Mouse (Mus musculus) CH12.LX (cell line): Measurements from ENCODE around the gene Tnfsf12. TPM values are rescaled to one million over a fixed set of nuclear protein-coding genes. Genes with fewer than 3 reads are reported as not detected.

Experiments used
- DNase-seq: peaks from one replicate; pipeline ENCODE4 v3.0.0-alpha.2; 2013; ENCODE audit errors: extremely low read depth
- H3K27ac ChIP-seq: 2 replicates; pipeline ENCODE4 v1.5.1; 2012; ENCODE audit warnings: low read depth, mild to moderate bottlenecking, control low read depth, moderate library complexity; ENCODE audit not compliant: insufficient read depth
- H3K27me3 ChIP-seq: replicated peaks from 2 replicates; pipeline ENCODE3; 2012; ENCODE audit warnings: inconsistent platforms
- H3K36me3 ChIP-seq, 2 experiments: replicated peaks in 1 of 2; 2 replicates each; pipeline versions ENCODE3 to v1.6.1; 2012; ENCODE audit warnings: inconsistent platforms in 1 of 2, low read length in 1 of 2, mild to moderate bottlenecking in 1 of 2, mixed read lengths in 1 of 2, moderate library complexity in 1 of 2; ENCODE audit not compliant: control insufficient read depth in 1 of 2, insufficient read depth in 1 of 2
- H3K4me1 ChIP-seq, 2 experiments: 2 replicates each; pipeline ENCODE4 v1.6.1; 2012; ENCODE audit warnings: inconsistent platforms in 1 of 2, moderate library complexity in 1 of 2; ENCODE audit not compliant: insufficient read depth in 2 of 2, control insufficient read depth in 1 of 2
- H3K4me2 ChIP-seq: 2 replicates; pipeline ENCODE4 v1.6.1; 2012; ENCODE audit warnings: low read depth, mild to moderate bottlenecking, control low read depth; ENCODE audit not compliant: poor library complexity, insufficient read depth, severe bottlenecking
- H3K4me3 ChIP-seq, 3 experiments: fragments of 150-350 bp in 1 of 3; sonication (generic) in 1 of 3; replicated peaks in 1 of 3; 2 replicates each; pipeline versions ENCODE3 to v1.5.1; 2011 to 2012; ENCODE audit warnings: low read depth in 2 of 3, low read length in 2 of 3, mild to moderate bottlenecking in 2 of 3, moderate library complexity in 2 of 3, control low read depth in 1 of 3, improper control_type of control experiment in 1 of 3, inconsistent platforms in 1 of 3, mixed read lengths in 1 of 3; ENCODE audit not compliant: poor library complexity in 1 of 3
- H3K79me2 ChIP-seq: replicated peaks from 2 replicates; pipeline ENCODE4 v1.6.1; 2012; ENCODE audit warnings: mild to moderate bottlenecking, moderate library complexity; ENCODE audit not compliant: control insufficient read depth, poor library complexity, insufficient read depth, severe bottlenecking; ENCODE audit errors: extremely low read depth
- H3K9ac ChIP-seq: 2 replicates; pipeline ENCODE4 v1.6.1; 2012; ENCODE audit warnings: low read depth, mild to moderate bottlenecking, control low read depth, moderate library complexity; ENCODE audit not compliant: insufficient read depth
- H3K9me3 ChIP-seq: replicated peaks from 2 replicates; pipeline ENCODE3; 2012; ENCODE audit warnings: low read length, inconsistent platforms, mixed read lengths
- CHD2 ChIP-seq: IDR thresholded peaks from 2 replicates; pipeline ENCODE4 v1.6.1; 2011; ENCODE audit warnings: low read length, improper control_type of control experiment
- E2F4 ChIP-seq: IDR thresholded peaks from 2 replicates; pipeline ENCODE4 v1.6.1; 2011; ENCODE audit warnings: low read depth, low read length, improper control_type of control experiment; ENCODE audit not compliant: insufficient replicate concordance
- IRF4 ChIP-seq: IDR thresholded peaks from 2 replicates; pipeline ENCODE4 v1.6.1; 2014; ENCODE audit warnings: low read depth, mild to moderate bottlenecking, inconsistent platforms, low read length, improper control_type of control experiment
- JUN ChIP-seq: IDR thresholded peaks from 2 replicates; pipeline ENCODE4 v1.6.1; 2011; ENCODE audit warnings: low read depth, mild to moderate bottlenecking, low read length, improper control_type of control experiment, moderate library complexity; ENCODE audit not compliant: insufficient read depth
- JUND ChIP-seq: conservative IDR thresholded peaks from 2 replicates; pipeline ENCODE4 v1.6.1; 2011; ENCODE audit warnings: low read depth, low read length, improper control_type of control experiment
- MAFK ChIP-seq: IDR thresholded peaks from 2 replicates; pipeline ENCODE4 v1.6.1; 2011; ENCODE audit warnings: low read length, improper control_type of control experiment; ENCODE audit not compliant: insufficient replicate concordance
- NRF1 ChIP-seq: IDR thresholded peaks from 2 replicates; pipeline ENCODE4 v1.6.1; 2014; ENCODE audit warnings: low read depth, mild to moderate bottlenecking, inconsistent platforms, low read length, improper control_type of control experiment, moderate library complexity
- PAX5 ChIP-seq: IDR thresholded peaks from 2 replicates; pipeline ENCODE4 v1.6.1; 2012; ENCODE audit warnings: low read length, inconsistent platforms, mixed read lengths
- POLR2A ChIP-seq: IDR thresholded peaks from 2 replicates; pipeline ENCODE4 v1.6.1; 2011; ENCODE audit warnings: low read depth, mild to moderate bottlenecking, improper control_type of control experiment, low read length
- POLR2AphosphoS2 ChIP-seq: IDR thresholded peaks from 2 replicates; pipeline ENCODE4 v1.6.1; 2011; ENCODE audit warnings: low read depth, low read length, improper control_type of control experiment
- RCOR1 ChIP-seq: conservative IDR thresholded peaks from 2 replicates; pipeline ENCODE4 v1.6.1; 2012; ENCODE audit warnings: low read depth, mild to moderate bottlenecking, inconsistent platforms, low read length, improper control_type of control experiment
- USF2 ChIP-seq: conservative IDR thresholded peaks from 2 replicates; pipeline ENCODE4 v1.6.1; 2011; ENCODE audit warnings: low read depth, low read length, improper control_type of control experiment
- ZKSCAN1 ChIP-seq: IDR thresholded peaks from 2 replicates; pipeline ENCODE4 v1.6.1; 2012; ENCODE audit warnings: low read depth, inconsistent platforms, low read length, improper control_type of control experiment, borderline replicate concordance
- dilution Hi-C: fragments of 300-500 bp; cut with MboI; formaldehyde crosslinking; loops from 2 replicates; pipeline ENCODE4 v1.14.3; 2020; ENCODE audit warnings: low sequenced_read_pairs; ENCODE audit not compliant: extremely low pct_unique_long_range_greater_than_20kb, extremely low pct_ligation_motif_present
- in situ Hi-C: fragments of 300-500 bp; cut with MboI; formaldehyde crosslinking; loops from 3 replicates; pipeline ENCODE4 v1.14.3; 2019; ENCODE audit warnings: low sequenced_read_pairs, low pct_ligation_motif_present, low pct_unique_long_range_greater_than_20kb, mixed read lengths
- polyA plus RNA-seq: library from polyadenylated mRNA; unstranded; fragments of >175 nt; gene quantifications from 2 replicates; pipeline ENCODE4 v1.2.1, GENCODE M21; 2012; ENCODE audit warnings: low read depth; ENCODE audit not compliant: insufficient read length
- total RNA-seq, 2 experiments: library from RNA; depleted of rRNA; stranded (reverse); fragments of 300-350 nt in 1 of 2; fragments of >200 nt in 1 of 2; gene quantifications; 2 replicates each; pipeline ENCODE4 v1.2.3; 2012 to 2014

Tnfsf12 gene
- total and polyA plus RNA-seq, 3 experiments, result not detected

DNA sequence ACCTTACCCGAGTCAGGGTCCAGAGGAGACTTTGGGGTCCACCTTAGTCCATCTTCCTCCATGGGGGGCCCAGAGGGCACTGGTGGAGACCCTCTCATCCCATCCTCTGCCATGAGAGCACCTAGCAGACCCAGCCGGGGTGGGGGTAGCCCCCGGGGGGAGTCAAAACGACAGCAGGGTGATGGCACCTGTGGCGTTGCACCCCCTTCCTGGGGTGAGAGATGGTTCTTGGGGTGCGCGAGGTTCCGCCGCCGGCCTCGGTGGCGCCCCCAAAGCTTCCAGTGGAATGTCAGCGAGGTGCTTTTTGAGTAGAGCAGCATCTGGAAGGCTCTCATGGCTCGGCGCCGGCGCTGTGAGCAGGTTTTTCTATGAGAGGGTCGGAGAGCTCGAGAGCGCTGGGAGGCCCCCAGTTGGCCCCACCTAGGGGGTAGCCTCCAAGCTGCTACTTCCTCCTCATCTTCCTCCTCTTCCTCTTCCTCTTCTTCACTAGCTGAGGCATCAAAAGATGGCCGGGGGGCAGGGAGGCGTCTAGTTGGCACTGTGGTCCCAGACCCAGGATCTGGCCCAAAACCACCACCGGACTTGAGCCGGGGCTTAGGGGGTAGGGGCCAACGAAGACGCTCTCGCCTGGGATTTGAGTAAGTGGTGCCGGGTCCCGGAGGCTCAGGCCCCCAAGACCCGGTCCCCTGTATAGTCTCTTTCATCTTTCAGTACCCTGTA lies 15.4 kb downstream of the Tnfsf12 start:
- H3K9ac ChIP-seq, result peak overlapping the region; percentile 79
- dilution Hi-C loops, result no loop called here

DNA sequence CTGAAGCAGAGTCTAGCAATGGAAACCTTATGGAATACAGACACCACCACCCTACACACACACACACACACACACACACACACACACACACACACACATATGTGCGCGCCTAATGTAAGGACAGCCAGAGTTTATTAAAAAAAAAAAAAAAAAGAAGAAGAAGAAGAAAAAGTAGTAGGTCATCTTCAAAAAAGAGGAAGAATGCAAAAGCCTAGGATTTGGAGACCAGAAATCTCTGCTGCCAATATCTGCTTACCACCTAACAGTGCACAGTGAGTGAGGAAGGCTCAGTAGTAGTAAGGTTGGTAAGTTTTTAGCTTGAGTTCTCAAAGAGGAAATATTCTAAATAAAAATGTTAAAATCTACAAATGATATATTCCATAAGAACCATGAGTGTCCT lies 16.5 kb downstream of the Tnfsf12 start:
- DNase-seq, result no peak
- H3K36me3 ChIP-seq, result peaks cover 47 to 59% of the 10 kb centered on the region in 2 experiments
- no peak overlapping the region for H3K4me3 ChIP-seq
- H3K79me2 ChIP-seq, result peaks cover 43% of the 10 kb centered on the region
- H3K4me1 ChIP-seq, result peaks cover 0 to 55% of the 10 kb centered on the region in 2 experiments; a peak in 2 of 4 replicates
- no peaks in the 10 kb centered on the region for H3K9me3 ChIP-seq
- H3K9ac ChIP-seq, result no peak overlapping the region
- H3K27me3 ChIP-seq, result no peaks in the 10 kb centered on the region
- dilution Hi-C loops, result no loop called here
- H3K27ac ChIP-seq, result no peak overlapping the region
- TF ChIP-seq JUN (no peak), POLR2AphosphoS2 (no peak), JUND (no peak), CHD2 (no peak), ZKSCAN1 (no peak), MAFK (no peak)
- in situ Hi-C loops, result no loop called here
- H3K4me2 ChIP-seq, result no peak overlapping the region; the same call in 1 of the 2 replicates

More for the DNA sequence above, 15.4 kb downstream of the Tnfsf12 start:
- no peak overlapping the region for H3K27ac ChIP-seq
- TF ChIP-seq USF2 (no peak), IRF4 (no peak), NRF1 (no peak), PAX5 (no peak), POLR2A (0 out of 2 replicates have a peak, but pooled peaks have one; percentile 22), E2F4 (no peak), RCOR1 (no peak)
- H3K36me3 ChIP-seq, result peaks cover 38 to 47% of the 10 kb centered on the region in 2 experiments
- H3K9me3 ChIP-seq, result no peaks in the 10 kb centered on the region
- peaks cover 42% of the 10 kb centered on the region for H3K79me2 ChIP-seq
- H3K27me3 ChIP-seq, result no peaks in the 10 kb centered on the region
- peak overlapping the region; percentile 100 for H3K4me2 ChIP-seq
- peak overlapping the region; percentile 75 to 96 (median 85) for H3K4me3 ChIP-seq
- in situ Hi-C loops, result loop anchor here (5.0 to 10.0 kb wide), 2 partner anchors 65 to 197 kb away; partner anchors contain the start of gene Tmem95
- no peak for DNase-seq
- H3K4me1 ChIP-seq, result peaks cover 0 to 58% of the 10 kb centered on the region in 2 experiments; a peak in 2 of 4 replicates
